Mouse (Mus musculus) midbrain, postnatal 0 days (tissue): ENCODE measurements around the gene Cdh16. TPM values are rescaled to one million over a fixed set of nuclear protein-coding genes. Genes with fewer than 3 reads are reported as not detected.
"Not testable (repeated sequence)": the region's sequence is repeated elsewhere in the genome, so short reads cannot be mapped to it uniquely, and the experiment has no call there.

Experiments
- ATAC-seq: fragments of 200-750 bp; cut with Nextera tagmentation; 2 replicates; pipeline ENCODE4 v1.8.0; 2017; ENCODE audit warnings: moderate number of reproducible peaks, mild to moderate bottlenecking, moderate TSS enrichment, moderate library complexity; ENCODE audit not compliant: low FRiP score
- DNase-seq: peaks from one replicate; pipeline ENCODE4 v3.0.0-alpha.2; 2015; ENCODE audit warnings: low spot score
- H3K27ac ChIP-seq: fragments of 300-500 bp; sonication (generic); 2 replicates; pipeline ENCODE4 v1.5.1; 2014; ENCODE audit warnings: low read depth, mild to moderate bottlenecking, low read length, mixed read lengths
- H3K27me3 ChIP-seq: fragments of 300-500 bp; sonication (generic); 2 replicates; pipeline ENCODE4 v1.6.1; 2014; ENCODE audit warnings: low read length, control low read depth, mixed read lengths; ENCODE audit not compliant: insufficient read depth
- H3K36me3 ChIP-seq: fragments of 300-500 bp; sonication (generic); 2 replicates; pipeline ENCODE4 v1.6.1; 2014; ENCODE audit warnings: low read length, control low read depth, mixed read lengths; ENCODE audit not compliant: insufficient read depth
- H3K4me1 ChIP-seq: fragments of 300-500 bp; sonication (generic); 2 replicates; pipeline ENCODE4 v1.6.1; 2014; ENCODE audit warnings: mild to moderate bottlenecking, control low read depth, antibody characterized with exemption, low read length, mixed read lengths; ENCODE audit not compliant: insufficient read depth
- H3K4me2 ChIP-seq: fragments of 300-500 bp; sonication (generic); 2 replicates; pipeline ENCODE4 v1.6.1; 2014; ENCODE audit warnings: low read depth, mild to moderate bottlenecking, low read length, mixed read lengths; ENCODE audit not compliant: poor library complexity, severe bottlenecking
- H3K4me3 ChIP-seq: fragments of 300-500 bp; sonication (generic); 2 replicates; pipeline ENCODE4 v1.5.1; 2014; ENCODE audit warnings: low read depth, mild to moderate bottlenecking, low read length, moderate library complexity
- H3K9ac ChIP-seq: fragments of 300-500 bp; sonication (generic); replicated peaks from 2 replicates; pipeline ENCODE4 v1.6.1; 2014; ENCODE audit warnings: mild to moderate bottlenecking, low read length, moderate library complexity, mixed read lengths; ENCODE audit not compliant: poor library complexity, severe bottlenecking
- H3K9me3 ChIP-seq: fragments of 300-500 bp; sonication (generic); 2 replicates; pipeline ENCODE4 v1.6.1; 2016; ENCODE audit warnings: low read length, control low read depth
- CTCF ChIP-seq: IDR thresholded peaks from 2 replicates; pipeline ENCODE4 v1.5.1; 2016; ENCODE audit warnings: antibody characterized with exemption, mild to moderate bottlenecking
- WGBS: fragments of 180-500 bp; shearing (Covaris S2); extraction: QIAGEN DNeasy Blood & Tissue Kit; methylation state at CpG from one replicate; pipeline ENCODE4 v1.1.7; 2014; 5-methylcytosine and 5-hydroxymethylcytosine counted together
- polyA plus RNA-seq: library from polyadenylated mRNA; unstranded; fragments of >200 nt; fragmentation: Nextera tagmentation; extraction: Ambion mirVana; gene quantifications from 2 replicates; pipeline ENCODE4 v1.2.1, GENCODE M21; 2015
- total RNA-seq: library from RNA; depleted of rRNA; stranded (reverse); fragments of >200 nt; gene quantifications from 2 replicates; pipeline ENCODE4 v1.2.3, GENCODE M21; 2014

Gene Cdh16
- total and polyA plus RNA-seq, 2 experiments from 2014 or later: not detected

DNA sequence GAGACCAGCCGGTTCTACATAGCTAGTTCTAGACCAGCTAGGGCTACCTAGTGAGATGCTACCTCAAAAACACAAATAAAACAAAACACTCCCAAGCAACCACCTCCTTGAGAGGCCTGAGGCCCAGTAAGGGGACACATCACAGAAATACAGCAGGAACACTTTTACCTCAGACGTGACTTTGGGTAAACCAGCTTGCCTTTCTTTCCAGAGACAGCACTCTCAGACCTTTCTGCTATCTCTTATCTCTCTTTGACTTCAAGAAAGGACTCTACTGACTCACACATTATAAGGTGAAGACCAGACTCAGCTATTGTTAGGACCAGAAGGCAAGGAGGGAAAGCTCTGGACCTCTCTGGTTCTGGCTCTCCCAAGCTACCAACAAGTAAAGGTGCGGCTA lies 33.9 kb downstream of the Cdh16 start:
- TF ChIP-seq CTCF: no peak
- 95% methylated on average over 3 of the region's 3 CpGs for WGBS
- no peak for ATAC-seq
- Histone ChIP-seq H3K27ac (no peak overlapping the region), H3K4me1 (no peaks in the 10 kb centered on the region), H3K4me3 (no peak overlapping the region), H3K9me3 (no peaks in the 10 kb centered on the region), H3K9ac (no peak overlapping the region), H3K4me2 (no peak overlapping the region), H3K36me3 (peaks cover 14% of the 10 kb centered on the region), H3K27me3 (no peaks in the 10 kb centered on the region)
- DNase-seq: no peak

GRCm38 (mm10) chr8:104584522-104584921 lies 39.7 kb downstream of the Cdh16 start:
- Histone ChIP-seq H3K36me3 (no peaks in the 10 kb centered on the region), H3K27me3 (no peaks in the 10 kb centered on the region), H3K4me3 (no peak overlapping the region), H3K9ac (no peak overlapping the region), H3K9me3 (no peaks in the 10 kb centered on the region), H3K4me1 (no peaks in the 10 kb centered on the region), H3K4me2 (no peak overlapping the region), H3K27ac (no peak overlapping the region)
- 46% methylated on average over 1 of the region's 1 CpGs for WGBS
- TF ChIP-seq CTCF: no peak
- DNase-seq (no peak), ATAC-seq (no peak)

DNA sequence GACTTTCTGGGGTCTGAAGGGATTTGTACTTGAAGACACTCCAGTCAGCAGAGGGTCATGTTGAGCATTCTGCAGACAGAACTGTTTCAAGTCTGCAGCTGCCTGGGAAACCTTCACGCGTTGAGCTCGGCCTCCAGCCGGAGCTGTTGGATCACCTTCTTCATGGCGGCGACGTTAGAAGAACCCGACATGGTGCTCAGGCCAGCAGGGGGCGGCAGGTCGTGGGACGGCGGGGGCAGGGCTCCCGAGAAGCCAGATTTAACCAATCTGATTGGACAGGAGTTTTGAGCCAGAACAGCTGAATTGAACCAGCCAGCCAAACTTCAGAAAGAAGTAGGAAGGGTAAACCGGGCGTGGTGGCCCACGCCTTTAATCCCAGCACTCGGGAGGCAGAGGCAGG lies 46.6 kb downstream of the Cdh16 start:
- not testable (repeated sequence) for H3K27me3 ChIP-seq, H3K36me3 ChIP-seq, H3K9me3 ChIP-seq, DNase-seq, H3K27ac ChIP-seq, H3K4me3 ChIP-seq, ATAC-seq, H3K4me2 ChIP-seq, H3K9ac ChIP-seq, H3K4me1 ChIP-seq
- 80% methylated on average over 17 of the region's 17 CpGs for WGBS

- 88% methylated on average over 3 of the region's 3 CpGs for WGBS
- no peak overlapping the region for H3K27ac ChIP-seq
- TF ChIP-seq CTCF: no peak
- H3K9ac ChIP-seq: no peak overlapping the region
- ATAC-seq (no peak), DNase-seq (no peak)
- no peak overlapping the region for H3K4me2 ChIP-seq
- H3K27me3 ChIP-seq: no peaks in the 10 kb centered on the region
- H3K4me3 ChIP-seq: no peak overlapping the region
- H3K4me1 ChIP-seq: no peaks in the 10 kb centered on the region
- H3K36me3 ChIP-seq: no peaks in the 10 kb centered on the region
- H3K9me3 ChIP-seq: no peaks in the 10 kb centered on the region
Measured at GRCm38 (mm10) chr8:104576820-104577219, 47.4 kb downstream of the Cdh16 start.

- H3K36me3 ChIP-seq: no peaks in the 10 kb centered on the region
- WGBS: 6% methylated on average over 26 of the region's 26 CpGs
- TF ChIP-seq CTCF: peak; percentile 72
- no peaks in the 10 kb centered on the region for H3K9me3 ChIP-seq
- H3K27ac ChIP-seq: no peak overlapping the region
- H3K4me2 ChIP-seq: peak overlapping the region; percentile 61
- no peaks in the 10 kb centered on the region for H3K4me1 ChIP-seq
- peak; percentile 89 for DNase-seq
- no peak overlapping the region for H3K9ac ChIP-seq
- peak overlapping the region; percentile 33 for H3K4me3 ChIP-seq
- ATAC-seq: peak; percentile 44; the same call in 1 of the 2 replicates
- no peaks in the 10 kb centered on the region for H3K27me3 ChIP-seq
Measured at GRCm38 (mm10) chr8:104570436-104571343, 53.5 kb downstream of the Cdh16 start.

DNA sequence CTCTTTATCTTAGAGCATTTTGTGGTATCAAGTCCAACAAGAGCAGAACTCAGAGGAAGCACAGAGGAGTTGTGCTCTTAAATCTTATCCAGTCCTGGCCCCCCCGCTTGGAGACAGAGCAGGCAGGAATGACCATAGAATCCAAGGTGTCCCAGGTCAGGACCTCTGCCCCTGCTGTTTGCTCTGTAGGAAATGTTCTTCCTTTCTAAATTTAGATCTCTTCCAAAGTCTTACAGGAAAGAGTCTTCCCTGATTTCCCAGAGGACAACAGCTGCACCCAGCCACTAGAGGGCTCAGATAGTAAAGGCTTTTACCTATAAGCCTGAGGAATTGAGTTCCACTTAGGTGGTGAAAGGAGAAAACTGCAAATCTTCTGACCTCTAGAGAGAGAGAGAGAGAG lies 54.6 kb downstream of the Cdh16 start:
- Histone ChIP-seq H3K27me3 (no peaks in the 10 kb centered on the region), H3K27ac (no peak overlapping the region), H3K9me3 (no peaks in the 10 kb centered on the region), H3K4me2 (no peak overlapping the region), H3K4me3 (no peak overlapping the region), H3K9ac (no peak overlapping the region), H3K36me3 (no peaks in the 10 kb centered on the region), H3K4me1 (no peaks in the 10 kb centered on the region)
- 76% methylated on average over 1 of the region's 1 CpGs for WGBS
- ATAC-seq (no peak), DNase-seq (peak; percentile 18)
- TF ChIP-seq CTCF: peak; percentile 65
